Mouse (Mus musculus) heart, postnatal 14 days (tissue): ENCODE measurements around the gene Hbp1. TPM values are rescaled to one million over a fixed set of nuclear protein-coding genes. Genes with fewer than 3 reads are reported as not detected.

Source experiments
- DNase-seq, 2 experiments: peaks; one replicate each; pipeline ENCODE4 v3.0.0; 2021 to 2022
- intact Hi-C: fragments of 180-260 bp; cut with DNase I; formaldehyde crosslinking; loops from one replicate; pipeline ENCODE4 v1.15.1; 2025
- long read RNA-seq, 2 experiments: library from polyadenylated mRNA; stranded (forward); transcript quantifications; one replicate each; pipeline ENCODE4 v2.0.0; 2021
- total RNA-seq, 2 experiments: library from RNA; stranded (reverse); gene quantifications; 2 replicates each; pipeline ENCODE4 v1.2.3; 2021

Gene Hbp1
- total RNA-seq: 10 to 100 TPM; 83.7 to 87.2 TPM
- long read RNA-seq, experiment 1, transcript Hbp1-202 (11 exons, 3,142 nt): major isoform, 88 of 107 reads
- long read RNA-seq, experiment 1, partial matches to known transcripts: 9 of 107 reads
- long read RNA-seq, experiment 1, other reads (novel, unspliced or antisense): 9 of 107 reads
- long read RNA-seq, experiment 2, transcript Hbp1-202 (11 exons, 3,142 nt): major isoform, 94 of 115 reads
- long read RNA-seq, experiment 2, partial matches to known transcripts: 10 of 115 reads
- long read RNA-seq, experiment 2, other reads (novel, unspliced or antisense): 9 of 115 reads

- intact Hi-C loops: loop anchor here (10.0 kb wide), 1 partner anchor 435 kb away; no protein-coding TSS in a partner anchor
- DNase-seq: peak; percentile 97 to 99
These were observed at the start of gene Hbp1 for GRCm38 (mm10) chr12:31949759-31950658. Gene Hbp1 (minus strand): TSS chr12:31950535.

DNA sequence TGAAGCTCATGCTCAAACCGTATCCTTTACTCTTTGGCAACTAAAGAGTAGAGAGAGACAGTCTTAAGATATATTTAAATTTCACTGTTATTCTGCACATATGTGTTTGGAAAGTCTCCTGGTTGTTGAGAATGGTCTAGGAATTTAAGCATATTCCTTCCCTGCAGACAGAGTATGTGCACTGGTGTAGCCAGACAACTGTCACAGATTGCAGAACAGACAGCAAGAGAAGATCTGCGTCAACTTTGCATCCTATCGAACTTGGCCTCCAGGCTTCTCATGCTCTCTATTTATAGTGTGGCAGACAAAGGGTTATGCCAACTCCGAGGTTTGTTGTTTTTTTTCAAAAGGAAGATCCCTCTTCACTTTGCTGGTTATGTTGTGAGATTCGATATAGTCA lies 48.4 kb upstream of the Hbp1 start:
- no peak for DNase-seq
- intact Hi-C loops: no loop called here

GRCm38 (mm10) chr12:31997328-31997878 lies 47.1 kb upstream of the Hbp1 start:
- intact Hi-C loops: no loop called here
- DNase-seq: no peak

GRCm38 (mm10) chr12:31996877-31997276 lies 46.5 kb upstream of the Hbp1 start:
- intact Hi-C loops: no loop called here
- DNase-seq: peak in 1 of 2 experiments; percentile 11

DNA sequence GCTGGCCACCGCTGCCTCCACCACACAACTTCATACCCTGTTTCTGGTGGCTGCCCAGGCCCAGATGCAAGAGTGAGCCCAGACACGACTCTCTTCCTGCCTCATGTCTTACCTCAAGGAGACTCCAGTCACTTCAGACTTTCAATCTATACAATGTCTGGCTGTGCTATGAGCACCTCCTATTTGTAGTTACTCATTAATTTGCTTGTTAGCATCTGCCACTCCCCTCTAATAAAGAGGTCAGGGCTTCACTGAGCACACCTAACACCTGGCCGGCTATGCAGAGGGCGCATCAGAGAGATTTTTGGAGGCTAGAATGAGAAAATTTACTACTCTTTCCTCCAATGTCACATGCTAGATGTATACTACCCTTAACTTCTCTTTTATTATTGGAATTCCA lies 40.2 kb upstream of the Hbp1 start:
- intact Hi-C loops: no loop called here
- DNase-seq: no peak

DNA sequence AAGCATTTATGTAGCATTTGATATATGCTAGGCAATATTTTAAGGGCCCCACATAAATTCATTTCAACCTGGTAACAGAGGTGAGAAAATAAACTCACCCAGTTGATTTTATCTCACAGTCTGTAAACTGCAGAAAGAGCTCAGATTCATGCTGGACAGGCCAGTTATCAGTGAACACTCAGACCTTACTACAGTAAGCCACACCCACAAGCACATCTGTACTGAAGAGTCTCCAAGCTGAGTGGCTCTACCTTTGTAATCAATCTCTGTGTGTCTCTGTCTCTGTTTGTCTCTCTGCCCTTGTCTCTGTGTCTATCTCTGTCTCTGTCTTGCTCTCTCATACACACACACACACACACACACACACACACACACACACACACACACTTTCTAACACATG lies 39.4 kb upstream of the Hbp1 start:
- intact Hi-C loops: no loop called here
- DNase-seq: no peak

DNA sequence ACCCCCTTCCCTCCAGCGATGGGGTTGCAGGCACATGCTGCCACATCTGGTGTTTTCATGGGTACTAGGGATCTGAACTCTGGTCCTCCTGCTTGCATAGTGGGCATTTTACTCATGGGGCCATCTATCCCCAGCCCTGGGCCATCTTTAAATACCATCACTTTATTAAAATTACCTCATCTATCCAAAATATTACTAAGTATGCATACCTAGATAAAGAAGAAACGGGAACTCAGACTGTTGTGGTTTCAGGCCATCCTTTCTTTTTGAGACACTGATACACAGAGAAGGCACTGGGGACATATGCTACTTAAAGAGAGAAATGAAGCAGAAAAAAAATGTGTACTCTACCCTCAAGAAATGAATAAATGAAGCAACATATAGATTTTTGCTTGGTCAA lies 36.1 kb upstream of the Hbp1 start:
- intact Hi-C loops: no loop called here
- DNase-seq: no peak

- DNase-seq: no peak
- intact Hi-C loops: no loop called here
These were observed 35.4 kb upstream of the Hbp1 start for GRCm38 (mm10) chr12:31985738-31986137.

DNA sequence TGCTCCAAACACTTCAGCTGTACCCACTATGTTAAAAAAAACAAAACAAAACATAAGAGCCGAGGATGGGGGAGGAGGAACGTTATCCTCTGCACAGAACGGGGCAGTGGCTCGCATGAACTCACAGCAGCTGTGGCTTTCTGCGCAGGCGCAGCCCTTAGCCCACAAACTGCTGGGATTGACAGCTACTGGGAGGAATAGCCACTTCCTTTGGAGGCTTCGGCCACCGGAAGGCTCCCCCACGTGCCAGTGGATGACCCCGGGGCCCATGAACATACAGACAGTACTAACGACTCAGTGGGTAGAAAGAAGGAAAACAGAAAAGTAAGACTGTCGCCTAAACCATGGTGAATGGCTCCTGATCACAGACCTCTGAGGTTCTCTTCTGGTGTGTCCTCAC lies 34.3 kb upstream of the Hbp1 start:
- intact Hi-C loops: no loop called here
- DNase-seq: peak in 1 of 2 experiments; percentile 12

- no peak for DNase-seq
- intact Hi-C loops: no loop called here
These were observed 33.9 kb upstream of the Hbp1 start for GRCm38 (mm10) chr12:31984206-31984605.

- intact Hi-C loops: no loop called here
- DNase-seq: no peak
These were observed 33.4 kb upstream of the Hbp1 start for GRCm38 (mm10) chr12:31983769-31984168.

GRCm38 (mm10) chr12:31983238-31983637 lies 32.9 kb upstream of the Hbp1 start:
- intact Hi-C loops: no loop called here
- DNase-seq: no peak

GRCm38 (mm10) chr12:31977613-31978195 lies 27.4 kb upstream of the Hbp1 start:
- intact Hi-C loops: no loop called here

DNA sequence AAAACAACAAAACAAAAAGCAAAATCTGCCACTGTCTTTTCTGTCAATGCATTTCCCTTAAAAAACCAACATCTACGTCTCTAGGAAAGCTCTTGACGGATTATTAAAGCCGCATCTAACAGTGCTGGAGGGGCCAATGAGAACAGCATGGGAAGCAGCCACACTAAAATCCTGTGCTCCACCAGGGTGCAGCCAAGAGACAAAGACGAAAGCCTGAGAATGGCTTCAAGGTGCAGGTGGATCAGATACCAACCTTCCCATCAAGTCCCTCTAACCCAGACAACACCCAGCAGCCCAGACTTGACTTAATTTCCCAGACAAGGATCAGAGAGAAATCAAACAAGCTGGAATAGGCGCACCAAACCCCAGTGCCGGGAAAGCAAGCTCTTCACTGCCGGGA lies 26.2 kb upstream of the Hbp1 start:
- peak in 1 of 2 experiments; percentile 25 for DNase-seq

More at GRCm38 (mm10) chr12:31977613-31978195, 27.4 kb upstream of the Hbp1 start:
- DNase-seq: no peak

GRCm38 (mm10) chr12:31973473-31974172 lies 23.3 kb upstream of the Hbp1 start:
- intact Hi-C loops: loop anchor here (5.0 kb wide), 1 partner anchor 84 kb away; no protein-coding TSS in a partner anchor
- DNase-seq: peak; percentile 75 to 85

More for the DNA sequence above, 26.2 kb upstream of the Hbp1 start:
- intact Hi-C loops: no loop called here

DNA sequence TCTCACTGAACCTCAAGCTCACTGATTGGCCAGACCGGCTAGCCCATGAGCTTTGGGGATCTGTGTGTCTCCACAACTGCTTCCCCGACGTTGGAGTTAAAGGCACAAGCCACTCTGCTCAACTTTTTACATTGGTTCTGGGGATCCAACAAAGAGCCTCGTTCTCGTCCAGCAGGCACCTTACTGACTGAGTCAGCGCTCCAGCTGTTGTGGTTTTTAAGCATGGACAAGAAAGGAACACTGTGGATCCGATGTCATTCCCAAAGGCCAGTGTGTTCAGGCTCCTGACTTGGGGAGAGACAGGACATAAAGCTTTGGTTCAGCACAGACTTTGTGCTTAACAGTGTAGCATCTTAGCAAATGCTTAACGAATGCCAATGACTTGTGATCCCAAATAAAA lies 21.2 kb upstream of the Hbp1 start:
- DNase-seq: no peak
- intact Hi-C loops: loop anchor here (5.0 kb wide), 1 partner anchor 86 kb away; no protein-coding TSS in a partner anchor

- no peak for DNase-seq
- intact Hi-C loops: no loop called here
These were observed 18.8 kb upstream of the Hbp1 start for GRCm38 (mm10) chr12:31969111-31969510.

- peak; percentile 14 to 55 for DNase-seq
- intact Hi-C loops: loop anchor here (1.0 kb wide), 1 partner anchor 177 kb away; no protein-coding TSS in a partner anchor
These were observed 17.2 kb upstream of the Hbp1 start for GRCm38 (mm10) chr12:31967536-31967935.

- DNase-seq: no peak
- intact Hi-C loops: loop anchor here (1.0 kb wide), 1 partner anchor 280 kb away; no protein-coding TSS in a partner anchor
These were observed 16.1 kb upstream of the Hbp1 start for GRCm38 (mm10) chr12:31966405-31966804.
